Comparison of ENCODE assay signal across 25 mouse cellular contexts in genomic region chr11:114322627-114323026, GRCm38 (mm10).
A peak's percentile ranks its signal among the peaks of the same experiment; 100 is the strongest.
DNase-seq lines count a peak whose midpoint lies in the region; ATAC-seq lines count a peak whose summit lies in the region.
"Had no signal": no experiment of that assay in that cellular context is flagged by ENCODE, and none has a peak within 500 bp of the region (broad histone marks: within the 10 kb centered on the region; RNA-seq: fewer than 3 reads in every experiment).

No protein-coding gene starts in this region.

- no peak overlapping the region for H3K4me3 ChIP-seq in liver, embryonic 13.5 days (replicated peaks)
- H3K4me3 ChIP-seq: embryonic facial prominence, embryonic 15.5 days; heart, embryonic 13.5 days; hindbrain, embryonic 12.5 days; intestine, embryonic 15.5 days; left cerebral cortex, adult 2 months; midbrain, embryonic 12.5 days; neural tube, embryonic 12.5 days had no signal

- no peaks in the 10 kb centered on the region for H3K36me3 ChIP-seq in liver, embryonic 13.5 days
- H3K36me3 ChIP-seq: embryonic facial prominence, embryonic 15.5 days; G1E; heart, embryonic 13.5 days; hindbrain, embryonic 12.5 days; intestine, embryonic 15.5 days; midbrain, embryonic 12.5 days; neural tube, embryonic 12.5 days had no signal

- no peaks in the 10 kb centered on the region for H3K9me3 ChIP-seq in liver, embryonic 13.5 days (replicated peaks)
- H3K9me3 ChIP-seq: embryonic facial prominence, embryonic 15.5 days; heart, embryonic 13.5 days; hindbrain, embryonic 12.5 days; intestine, embryonic 15.5 days; midbrain, embryonic 12.5 days; neural tube, embryonic 12.5 days had no signal

- ATAC-seq in liver, embryonic 13.5 days (ENCODE audit: low read depth): peak; percentile 51
- ATAC-seq in activated CD4-positive, CD25-positive, alpha-beta regulatory T cell, adult 4 months: peak; percentile 57
- ATAC-seq in inflammation-experienced regulatory T-cells, adult 6 months: peak; percentile 60
- peak; percentile 47; the same call in 1 of the 2 replicates for ATAC-seq in megakaryocyte-erythroid progenitor cell, adult 5-6 weeks (replicated peaks; ENCODE audit: low FRiP score, low TSS enrichment, poor library complexity, severe bottlenecking)
- ATAC-seq: forebrain, embryonic 16.5 days; intestine, embryonic 15.5 days had no signal

- H3K9ac ChIP-seq in liver, embryonic 13.5 days: no peak overlapping the region
- H3K9ac ChIP-seq: embryonic facial prominence, embryonic 15.5 days; heart, embryonic 13.5 days; hindbrain, embryonic 12.5 days; intestine, embryonic 15.5 days; midbrain, embryonic 12.5 days; neural tube, embryonic 12.5 days had no signal

- no peaks in the 10 kb centered on the region for H3K27me3 ChIP-seq in liver, embryonic 13.5 days
- H3K27me3 ChIP-seq: embryonic facial prominence, embryonic 15.5 days; intestine, embryonic 15.5 days; midbrain, embryonic 12.5 days; neural tube, embryonic 12.5 days had no signal

- WGBS in liver, embryonic 13.5 days (ENCODE audit: insufficient replicate concordance): 30% methylated on average over 4 of the region's 4 CpGs

- 0 out of 2 replicates have a peak, but pooled peaks cover 3% of the 10 kb centered on the region for H3K4me1 ChIP-seq in liver, embryonic 13.5 days (replicated peaks)
- H3K4me1 ChIP-seq: embryonic facial prominence, embryonic 15.5 days; midbrain, embryonic 12.5 days had no signal

- DNase-seq in liver, embryonic 13.5 days: no peak
- no peak for DNase-seq in liver
- no peak for DNase-seq in frontal cortex, postnatal 36 days (ENCODE audit: low spot score in 2 of 2)
- no peak for DNase-seq in embryo, embryonic 9.5 days (ENCODE audit: extremely low spot score)
- DNase-seq: adrenal gland, postnatal 36 days; cerebellum, adult 11-12 months; cerebellum, postnatal 14 days; embryo, embryonic 11 days; kidney, adult 9 months; kidney, postnatal 25 days; lung, adult 2 months; lung, postnatal 4 days; right cerebral cortex, adult 18-20 months had no signal

- H3K27ac ChIP-seq in liver, embryonic 13.5 days: no peak overlapping the region
- H3K27ac ChIP-seq: embryonic facial prominence, embryonic 15.5 days; heart, embryonic 13.5 days; hindbrain, embryonic 12.5 days; intestine, embryonic 15.5 days; left cerebral cortex, adult 2 months; midbrain, embryonic 12.5 days; neural tube, embryonic 12.5 days had no signal

- H3K4me2 ChIP-seq in liver, embryonic 13.5 days: no peak overlapping the region
- H3K4me2 ChIP-seq: embryonic facial prominence, embryonic 15.5 days; heart, embryonic 13.5 days; hindbrain, embryonic 12.5 days; intestine, embryonic 15.5 days; midbrain, embryonic 12.5 days; neural tube, embryonic 12.5 days had no signal
